Comparison of ENCODE assay signal across 8 mouse cellular contexts in genomic region chr4:106911951-106912688, GRCm38 (mm10). TPM values are rescaled to one million over a fixed set of nuclear protein-coding genes. Genes with fewer than 3 reads are reported as not detected.
DNase-seq lines count a peak whose midpoint lies in the region; ATAC-seq and TF ChIP-seq lines count a peak whose summit lies in the region.

No protein-coding gene starts in this region.

- WGBS in embryonic facial prominence, embryonic 15.5 days, result under 1% methylated on average over 58 of the region's 73 CpGs
- under 1% methylated on average over 34 of the region's 73 CpGs for WGBS in hindbrain, embryonic 16.5 days
- WGBS in liver, embryonic 15.5 days (ENCODE audit: insufficient replicate concordance), result under 1% methylated on average over 72 of the region's 73 CpGs
- 1% methylated on average over 58 of the region's 73 CpGs for WGBS in small intestine, adult 2 months

- TF ChIP-seq POLR2A in small intestine, adult 2 months (IDR thresholded peaks at IDR 0.05; ENCODE audit: low read depth, low read length), result no peak

- peak; percentile 61 for DNase-seq in cerebellum, adult 9-11 months
- DNase-seq in cerebellum, adult 8-10 months, result no peak

- H3K4me2 ChIP-seq in embryonic facial prominence, embryonic 15.5 days (replicated peaks), result peak overlapping the region; percentile 86
- H3K4me2 ChIP-seq in hindbrain, embryonic 16.5 days (ENCODE audit: low read length), result peak overlapping the region; percentile 61
- H3K4me2 ChIP-seq in liver, embryonic 15.5 days, result peak overlapping the region; percentile 94

- H3K27me3 ChIP-seq in E14TG2a.4 (ENCODE audit: insufficient read depth, low read length), result peaks cover 13% of the 10 kb centered on the region
- no peaks in the 10 kb centered on the region for H3K27me3 ChIP-seq in embryonic facial prominence, embryonic 15.5 days
- no peaks in the 10 kb centered on the region for H3K27me3 ChIP-seq in hindbrain, embryonic 16.5 days (replicated peaks; ENCODE audit: control insufficient read depth, insufficient read depth, low read length)
- H3K27me3 ChIP-seq in liver, embryonic 15.5 days, result no peaks in the 10 kb centered on the region
- H3K27me3 ChIP-seq in small intestine, adult 2 months (ENCODE audit: control insufficient read depth, insufficient read depth, low read length), result no peaks in the 10 kb centered on the region

- no peaks in the 10 kb centered on the region for H3K9me3 ChIP-seq in E14TG2a.4 (ENCODE audit: low read length)
- H3K9me3 ChIP-seq in embryonic facial prominence, embryonic 15.5 days (replicated peaks), result no peaks in the 10 kb centered on the region
- no peaks in the 10 kb centered on the region for H3K9me3 ChIP-seq in hindbrain, embryonic 16.5 days (ENCODE audit: control insufficient read depth, low read length)
- H3K9me3 ChIP-seq in liver, embryonic 15.5 days (replicated peaks), result no peaks in the 10 kb centered on the region

- peaks cover 57% of the 10 kb centered on the region for H3K4me1 ChIP-seq in E14TG2a.4 (replicated peaks; ENCODE audit: low read depth, low read length)
- peaks cover 65% of the 10 kb centered on the region for H3K4me1 ChIP-seq in embryonic facial prominence, embryonic 15.5 days
- H3K4me1 ChIP-seq in hindbrain, embryonic 16.5 days (ENCODE audit: control insufficient read depth, insufficient read depth, low read depth, low read length), result peaks cover 51% of the 10 kb centered on the region
- H3K4me1 ChIP-seq in liver, embryonic 15.5 days (replicated peaks), result peaks cover 69% of the 10 kb centered on the region
- H3K4me1 ChIP-seq in small intestine, adult 2 months (ENCODE audit: control insufficient read depth, insufficient read depth, insufficient read length, low read length), result peaks cover 13% of the 10 kb centered on the region

- H3K4me3 ChIP-seq in E14TG2a.4 (replicated peaks; ENCODE audit: low read length), result peak overlapping the region; percentile 93
- peak overlapping the region; percentile 99 for H3K4me3 ChIP-seq in embryonic facial prominence, embryonic 15.5 days (replicated peaks)
- H3K4me3 ChIP-seq in hindbrain, embryonic 16.5 days (ENCODE audit: low read length), result peak overlapping the region; percentile 91
- peak overlapping the region; percentile 97 for H3K4me3 ChIP-seq in liver, embryonic 15.5 days (replicated peaks)
- H3K4me3 ChIP-seq in small intestine, adult 2 months (ENCODE audit: low read depth, low read length), result peak overlapping the region; percentile 94

- TF ChIP-seq CTCF in E14TG2a.4 (conservative IDR thresholded peaks at IDR 0.05; ENCODE audit: low read length), result no peak
- TF ChIP-seq CTCF in small intestine, adult 2 months (IDR thresholded peaks at IDR 0.05; ENCODE audit: extremely low read depth, insufficient read length, insufficient replicate concordance, low read depth, low read length), result no peak

- peak overlapping the region; percentile 99 for H3K27ac ChIP-seq in embryonic facial prominence, embryonic 15.5 days (replicated peaks)
- peak overlapping the region; percentile 99 for H3K27ac ChIP-seq in hindbrain, embryonic 16.5 days (ENCODE audit: low read depth, low read length)
- peak overlapping the region; percentile 97 for H3K27ac ChIP-seq in liver, embryonic 15.5 days (replicated peaks)
- peak overlapping the region; percentile 55; the same call in 1 of the 2 replicates for H3K27ac ChIP-seq in small intestine, adult 2 months (ENCODE audit: insufficient read depth, low read depth, low read length)

- H3K36me3 ChIP-seq in E14TG2a.4 (ENCODE audit: insufficient read depth, low read length), result peaks cover 39% of the 10 kb centered on the region
- peaks cover 26% of the 10 kb centered on the region for H3K36me3 ChIP-seq in embryonic facial prominence, embryonic 15.5 days
- H3K36me3 ChIP-seq in hindbrain, embryonic 16.5 days (ENCODE audit: control insufficient read depth, insufficient read depth, low read length), result peaks cover 6% of the 10 kb centered on the region; the same call in 1 of the 2 replicates
- H3K36me3 ChIP-seq in liver, embryonic 15.5 days (replicated peaks), result peaks cover 43% of the 10 kb centered on the region
- peaks cover 9% of the 10 kb centered on the region for H3K36me3 ChIP-seq in small intestine, adult 2 months (ENCODE audit: control insufficient read depth, insufficient read depth, low read length)

- peak overlapping the region; percentile 99 for H3K9ac ChIP-seq in embryonic facial prominence, embryonic 15.5 days
- H3K9ac ChIP-seq in hindbrain, embryonic 16.5 days (ENCODE audit: low read depth, low read length), result peak overlapping the region; percentile 94
- peak overlapping the region; percentile 99 for H3K9ac ChIP-seq in liver, embryonic 15.5 days

- ATAC-seq in embryonic facial prominence, embryonic 15.5 days (ENCODE audit: insufficient number of reproducible peaks, low FRiP score, low TSS enrichment, low read depth), result no peak
- ATAC-seq in hindbrain, embryonic 16.5 days, result peak; percentile 15; the same call in 1 of the 2 replicates
- 0 out of 2 replicates have a peak, but pooled peaks have one; percentile 4 for ATAC-seq in liver, embryonic 15.5 days (ENCODE audit: insufficient read depth)
- no peak for ATAC-seq in megakaryocyte progenitor cell, adult 5-6 weeks (replicated peaks; ENCODE audit: poor library complexity)

RNA-seq across cellular contexts. Expression of gene Ssbp3, which starts 1.6 kb away (rescaled TPM):
- 136 and 137 TPM in 2 replicates for polyA plus RNA-seq in embryonic facial prominence, embryonic 15.5 days (2015; fragmentation: Nextera tagmentation; extraction: Ambion mirVana)
- 82.9 and 115 TPM in 2 replicates for polyA plus RNA-seq in hindbrain, embryonic 16.5 days (2015; fragmentation: Nextera tagmentation; extraction: Ambion mirVana)
- polyA plus RNA-seq in liver, embryonic 15.5 days (2015; fragmentation: Nextera tagmentation; extraction: Ambion mirVana), result 45.7 and 50.5 TPM in 2 replicates
- polyA plus RNA-seq in small intestine, adult 2 months (2012; rRNA removed), result 11.7 and 21.2 TPM in 2 replicates
- total RNA-seq in megakaryocyte progenitor cell, adult 5-6 weeks (2015), result 35.5 and 36.5 TPM in 2 replicates
- total RNA-seq in megakaryocyte progenitor cell, adult 5-6 weeks (2017), result 16.0 and 30.8 TPM in 2 replicates

Comparison
In these comparisons a context has a peak if more than half of its experiments do, and no peak if none do; other contexts are left out.
1. ATAC-seq: peak in hindbrain, embryonic 16.5 days (single experiment) and liver, embryonic 15.5 days (single experiment); none in embryonic facial prominence, embryonic 15.5 days (single experiment) and megakaryocyte progenitor cell, adult 5-6 weeks (single experiment).
2. Peak in every context shown above with its lines, with median percentiles within 50 percentile points of each other: H3K4me3 ChIP-seq, H3K27ac ChIP-seq, H3K4me2 ChIP-seq and H3K9ac ChIP-seq.